Mouse (Mus musculus) MEL (cell line): Measurements from ENCODE around the gene Itgb8. TPM values are rescaled to one million over a fixed set of nuclear protein-coding genes. Genes with fewer than 3 reads are reported as not detected.

Experiments used
- DNase-seq: peaks from one replicate; pipeline ENCODE4 v3.0.0; 2011; ENCODE audit warnings: low read depth, low spot score
- H3K27ac ChIP-seq: 2 replicates; pipeline ENCODE4 v1.5.1; 2012; ENCODE audit warnings: low read depth, mild to moderate bottlenecking, control low read depth, low read length, moderate library complexity; ENCODE audit not compliant: control insufficient read depth
- H3K27me3 ChIP-seq, 2 experiments: fragments of 150-350 bp in 1 of 2; sonication (generic) in 1 of 2; 2 replicates each; pipeline ENCODE4 v1.6.1; 2012; ENCODE audit warnings: low read length in 2 of 2, mild to moderate bottlenecking in 2 of 2, improper control_type of control experiment in 1 of 2, moderate library complexity in 1 of 2; ENCODE audit not compliant: insufficient read depth in 2 of 2, control insufficient read depth in 1 of 2
- H3K36me3 ChIP-seq, 2 experiments: 2 replicates each; pipeline ENCODE4 v1.6.1; 2012 to 2014; ENCODE audit warnings: low read length in 2 of 2, improper control_type of control experiment in 1 of 2, inconsistent platforms in 1 of 2, mild to moderate bottlenecking in 1 of 2; ENCODE audit not compliant: insufficient read depth in 2 of 2, control insufficient read depth in 1 of 2
- H3K4me1 ChIP-seq, 2 experiments: fragments of 150-350 bp in 1 of 2; sonication (generic) in 1 of 2; 2 replicates each; pipeline ENCODE4 v1.6.1; 2012; ENCODE audit warnings: low read length in 2 of 2, improper control_type of control experiment in 1 of 2, mild to moderate bottlenecking in 1 of 2; ENCODE audit not compliant: insufficient read depth in 2 of 2, control insufficient read depth in 1 of 2
- H3K4me3 ChIP-seq, 2 experiments: fragments of 150-350 bp in 1 of 2; sonication (generic) in 1 of 2; 2 replicates each; pipeline ENCODE4 v1.5.1; 2012; ENCODE audit warnings: low read depth in 2 of 2, low read length in 2 of 2, mild to moderate bottlenecking in 2 of 2, moderate library complexity in 2 of 2, control low read depth in 1 of 2, improper control_type of control experiment in 1 of 2; ENCODE audit not compliant: control insufficient read depth in 1 of 2, insufficient read depth in 1 of 2
- H3K79me2 ChIP-seq: 2 replicates; pipeline ENCODE4 v1.6.1; 2012; ENCODE audit warnings: mild to moderate bottlenecking, low read length, moderate library complexity; ENCODE audit not compliant: control insufficient read depth, poor library complexity, insufficient read depth
- H3K9ac ChIP-seq: 2 replicates; pipeline ENCODE4 v1.6.1; 2012; ENCODE audit warnings: low read depth, mild to moderate bottlenecking, control low read depth, low read length, moderate library complexity; ENCODE audit not compliant: control insufficient read depth, poor library complexity, severe bottlenecking
- H3K9me3 ChIP-seq: fragments of 150-350 bp; sonication (generic); replicated peaks from 2 replicates; pipeline ENCODE4 v1.6.1; 2012; ENCODE audit warnings: mild to moderate bottlenecking, low read length, improper control_type of control experiment, moderate library complexity; ENCODE audit not compliant: insufficient read depth
- BHLHE40 ChIP-seq: IDR thresholded peaks from 2 replicates; pipeline ENCODE4 v1.6.1; 2012; ENCODE audit warnings: low read depth, mild to moderate bottlenecking, inconsistent platforms, low read length, improper control_type of control experiment, borderline replicate concordance
- CHD1 ChIP-seq: IDR thresholded peaks from 2 replicates; pipeline ENCODE4 v1.6.1; 2012; ENCODE audit warnings: low read depth, mild to moderate bottlenecking, inconsistent platforms, low read length, improper control_type of control experiment
- E2F4 ChIP-seq: IDR thresholded peaks from 2 replicates; pipeline ENCODE4 v1.6.1; 2011; ENCODE audit warnings: low read depth, low read length, improper control_type of control experiment, borderline replicate concordance
- ETS1 ChIP-seq: IDR thresholded peaks from 2 replicates; pipeline ENCODE4 v1.6.1; 2012; ENCODE audit warnings: low read depth, mild to moderate bottlenecking, inconsistent platforms, low read length, improper control_type of control experiment, moderate library complexity
- GATA1 ChIP-seq: IDR thresholded peaks from 2 replicates; pipeline ENCODE4 v1.6.1; 2011; ENCODE audit warnings: low read depth, low read length, improper control_type of control experiment
- HCFC1 ChIP-seq: IDR thresholded peaks from 2 replicates; pipeline ENCODE4 v1.6.1; 2012; ENCODE audit warnings: low read depth, mild to moderate bottlenecking, inconsistent platforms, low read length, improper control_type of control experiment, moderate library complexity
- MAFK ChIP-seq: IDR thresholded peaks from 2 replicates; pipeline ENCODE4 v1.6.1; 2011; ENCODE audit warnings: low read depth, mild to moderate bottlenecking, low read length, improper control_type of control experiment, borderline replicate concordance
- MAX ChIP-seq: IDR thresholded peaks from 2 replicates; pipeline ENCODE4 v1.6.1; 2011; ENCODE audit warnings: low read length, improper control_type of control experiment
- MEF2A ChIP-seq: IDR thresholded peaks from 2 replicates; pipeline ENCODE4 v1.6.1; 2014; ENCODE audit warnings: low read depth, mild to moderate bottlenecking, inconsistent platforms, low read length, improper control_type of control experiment; ENCODE audit not compliant: poor library complexity, insufficient replicate concordance, severe bottlenecking; ENCODE audit errors: extremely low read depth
- MXI1 ChIP-seq: IDR thresholded peaks from 2 replicates; pipeline ENCODE4 v1.6.1; 2011; ENCODE audit warnings: mild to moderate bottlenecking, low read depth, low read length, improper control_type of control experiment
- MYB ChIP-seq: IDR thresholded peaks from 2 replicates; pipeline ENCODE4 v1.6.1; 2011; ENCODE audit warnings: mild to moderate bottlenecking, low read depth, low read length, improper control_type of control experiment
- MYC ChIP-seq: IDR thresholded peaks from 2 replicates; pipeline ENCODE4 v1.6.1; 2011; ENCODE audit warnings: low read depth, mild to moderate bottlenecking, low read length, improper control_type of control experiment, moderate library complexity
- NRF1 ChIP-seq: IDR thresholded peaks from 2 replicates; pipeline ENCODE4 v1.6.1; 2014; ENCODE audit warnings: low read depth, mild to moderate bottlenecking, inconsistent platforms, low read length, improper control_type of control experiment, moderate library complexity; ENCODE audit not compliant: poor library complexity, insufficient read depth, severe bottlenecking
- POLR2AphosphoS5 ChIP-seq: IDR thresholded peaks from 2 replicates; pipeline ENCODE4 v1.6.1; 2012; ENCODE audit warnings: low read depth, borderline replicate concordance, mild to moderate bottlenecking, inconsistent platforms, low read length, moderate library complexity, mixed read lengths
- RAD21 ChIP-seq: IDR thresholded peaks from 2 replicates; pipeline ENCODE4 v1.6.1; 2011; ENCODE audit warnings: mild to moderate bottlenecking, low read depth, low read length, improper control_type of control experiment
- SIN3A ChIP-seq: IDR thresholded peaks from 2 replicates; pipeline ENCODE4 v1.6.1; 2012; ENCODE audit warnings: low read length, improper control_type of control experiment, inconsistent platforms
- ZC3H11A ChIP-seq: IDR thresholded peaks from 2 replicates; pipeline ENCODE4 v1.6.1; 2012; ENCODE audit warnings: low read depth, mild to moderate bottlenecking, inconsistent platforms, low read length, improper control_type of control experiment
- ZKSCAN1 ChIP-seq: IDR thresholded peaks from 2 replicates; pipeline ENCODE4 v1.6.1; 2012; ENCODE audit warnings: low read depth, mild to moderate bottlenecking, inconsistent platforms, low read length, improper control_type of control experiment, moderate library complexity
- ZMIZ1 ChIP-seq: IDR thresholded peaks from 2 replicates; pipeline ENCODE4 v1.6.1; 2012; ENCODE audit warnings: low read depth, mild to moderate bottlenecking, inconsistent platforms, low read length, improper control_type of control experiment, moderate library complexity
- ZNF384 ChIP-seq: IDR thresholded peaks from 2 replicates; pipeline ENCODE4 v1.6.1; 2012; ENCODE audit warnings: low read depth, mild to moderate bottlenecking, inconsistent platforms, low read length, improper control_type of control experiment
- polyA plus RNA-seq, 2 experiments: library from polyadenylated mRNA; stranded (reverse) in 1 of 2; unstranded in 1 of 2; fragments of >175 nt in 1 of 2; fragments of >200 nt in 1 of 2; gene quantifications; 2 replicates each; pipeline versions ENCODE4 v1.2.1 to v1.2.4; 2012; ENCODE audit warnings: low replicate concordance in 2 of 2, low read depth in 1 of 2; ENCODE audit not compliant: insufficient read length in 2 of 2, insufficient read depth in 1 of 2, missing spikeins in 1 of 2
- total RNA-seq: library from RNA; depleted of rRNA; stranded (reverse); fragments of 300-350 nt; gene quantifications from 2 replicates; pipeline ENCODE4 v1.2.3, GENCODE M21; 2012

Gene Itgb8
- total and polyA plus RNA-seq, 3 experiments = not detected

GRCm38 (mm10) chr12:119146031-119146430, 92.6 kb downstream of the Itgb8 start:
- H3K79me2 ChIP-seq = no peaks in the 10 kb centered on the region
- no peak for DNase-seq
- no peak overlapping the region for H3K4me3 ChIP-seq
- H3K36me3 ChIP-seq = no peaks in the 10 kb centered on the region
- H3K9me3 ChIP-seq = no peaks in the 10 kb centered on the region
- no peaks in the 10 kb centered on the region for H3K4me1 ChIP-seq
- no peak overlapping the region for H3K27ac ChIP-seq
- no peaks in the 10 kb centered on the region for H3K27me3 ChIP-seq
- TF ChIP-seq MAX = no peak
- TF ChIP-seq MYB = no peak
- TF ChIP-seq POLR2AphosphoS5 = no peak
- TF ChIP-seq MYC = no peak
- no peak for TF ChIP-seq CHD1
- no peak for TF ChIP-seq GATA1
- TF ChIP-seq NRF1 = no peak
- no peak for TF ChIP-seq MEF2A
- no peak for TF ChIP-seq HCFC1
- TF ChIP-seq MXI1 = no peak
- no peak for TF ChIP-seq BHLHE40
- TF ChIP-seq ZNF384 = no peak
- no peak for TF ChIP-seq E2F4
- TF ChIP-seq ETS1 = no peak
- H3K9ac ChIP-seq = no peak overlapping the region

DNA sequence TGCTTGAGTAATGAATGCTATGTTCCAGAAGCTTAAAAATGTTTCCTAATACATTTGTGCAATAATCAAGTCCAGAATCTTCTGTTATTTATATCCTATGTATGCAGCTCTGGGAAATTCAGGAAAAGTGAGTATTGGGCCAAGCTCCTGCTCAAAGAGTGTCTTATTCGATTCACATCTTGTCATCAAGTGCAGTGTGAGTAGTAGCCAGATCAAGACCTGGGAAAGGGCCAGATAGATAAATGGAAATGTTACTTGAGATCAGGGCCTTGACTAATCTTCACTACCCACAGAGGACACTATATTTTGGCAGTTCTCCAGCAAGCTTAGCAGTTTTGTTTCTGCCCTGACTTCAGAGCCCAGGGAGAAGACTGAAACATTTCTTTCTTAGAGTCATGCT, 100.7 kb downstream of the Itgb8 start:
- H3K27ac ChIP-seq = no peak overlapping the region
- H3K36me3 ChIP-seq = no peaks in the 10 kb centered on the region
- H3K4me1 ChIP-seq = no peaks in the 10 kb centered on the region
- no peak overlapping the region for H3K9ac ChIP-seq
- no peaks in the 10 kb centered on the region for H3K79me2 ChIP-seq
- no peaks in the 10 kb centered on the region for H3K9me3 ChIP-seq
- H3K27me3 ChIP-seq = no peaks in the 10 kb centered on the region
- DNase-seq = no peak
- TF ChIP-seq SIN3A (no peak), ZKSCAN1 (no peak), RAD21 (no peak), ZNF384 (no peak), HCFC1 (no peak), ZC3H11A (no peak), GATA1 (no peak), MAFK (no peak), ZMIZ1 (no peak)
- H3K4me3 ChIP-seq = no peak overlapping the region
